Mouse (Mus musculus) neural tube, embryonic 11.5 days (tissue): ENCODE measurements around the gene Gm12248. TPM values are rescaled to one million over a fixed set of nuclear protein-coding genes. Genes with fewer than 3 reads are reported as not detected.

Experiments used
- ATAC-seq: fragments of 200-750 bp; cut with Nextera tagmentation; 2 replicates; pipeline ENCODE4 v1.8.0; 2017; ENCODE audit warnings: moderate number of reproducible peaks, mild to moderate bottlenecking, moderate TSS enrichment, moderate library complexity; ENCODE audit not compliant: insufficient read depth, low FRiP score, low TSS enrichment
- DNase-seq: peaks from one replicate; pipeline ENCODE4 v3.0.0-alpha.2; 2015; ENCODE audit warnings: low spot score
- H3K27ac ChIP-seq: fragments of 300-500 bp; sonication (generic); 2 replicates; pipeline ENCODE4 v1.5.1; 2014; ENCODE audit warnings: low read depth, mild to moderate bottlenecking, low read length
- H3K27me3 ChIP-seq: fragments of 300-500 bp; sonication (generic); 2 replicates; pipeline ENCODE4 v1.6.1; 2014; ENCODE audit warnings: mild to moderate bottlenecking, low read length, mixed read lengths; ENCODE audit not compliant: control insufficient read depth, insufficient read depth
- H3K36me3 ChIP-seq: fragments of 300-500 bp; sonication (generic); 2 replicates; pipeline ENCODE4 v1.6.1; 2014; ENCODE audit warnings: mild to moderate bottlenecking, low read length, moderate library complexity, mixed read lengths; ENCODE audit not compliant: control insufficient read depth, insufficient read depth
- H3K4me1 ChIP-seq: fragments of 300-500 bp; sonication (generic); 2 replicates; pipeline ENCODE4 v1.6.1; 2014; ENCODE audit warnings: low read length, mixed read lengths; ENCODE audit not compliant: control insufficient read depth, insufficient read depth
- H3K4me2 ChIP-seq: fragments of 300-500 bp; sonication (generic); 2 replicates; pipeline ENCODE4 v1.6.1; 2014; ENCODE audit warnings: low read depth, mild to moderate bottlenecking, moderate library complexity
- H3K4me3 ChIP-seq: fragments of 300-500 bp; sonication (generic); 2 replicates; pipeline ENCODE4 v1.5.1; 2014; ENCODE audit warnings: low read depth, low read length
- H3K9ac ChIP-seq: fragments of 300-500 bp; sonication (generic); 2 replicates; pipeline ENCODE4 v1.6.1; 2014; ENCODE audit warnings: mild to moderate bottlenecking, low read length
- H3K9me3 ChIP-seq: fragments of 300-500 bp; sonication (generic); 2 replicates; pipeline ENCODE4 v1.6.1; 2016; ENCODE audit warnings: low read length; ENCODE audit not compliant: control insufficient read depth
- WGBS: fragments of 180-500 bp; shearing (Covaris S2); extraction: QIAGEN DNeasy Blood & Tissue Kit; methylation state at CpG from one replicate; pipeline ENCODE4 v1.1.7; 2014; 5-methylcytosine and 5-hydroxymethylcytosine counted together
- polyA plus RNA-seq: library from polyadenylated mRNA; unstranded; fragments of >200 nt; fragmentation: Nextera tagmentation; extraction: Ambion mirVana; gene quantifications from 2 replicates; pipeline ENCODE4 v1.2.1, GENCODE M21; 2014

Gene Gm12248
- polyA plus RNA-seq, 1 experiment from 2014 or later = not detected

- WGBS = 70% methylated on average over 1 of the region's 1 CpGs
- Histone ChIP-seq H3K27me3 (no peaks in the 10 kb centered on the region), H3K9me3 (no peaks in the 10 kb centered on the region), H3K4me1 (no peaks in the 10 kb centered on the region), H3K9ac (no peak overlapping the region), H3K27ac (no peak overlapping the region), H3K4me2 (no peak overlapping the region), H3K4me3 (no peak overlapping the region), H3K36me3 (no peaks in the 10 kb centered on the region; the same call in none of the 2 replicates)
- DNase-seq (no peak), ATAC-seq (no peak)
Observed at GRCm38 (mm10) chr11:58039027-58039426, 53.9 kb downstream of the Gm12248 start.

- Histone ChIP-seq H3K27ac (no peak overlapping the region), H3K27me3 (no peaks in the 10 kb centered on the region)
- WGBS = 81% methylated on average over 3 of the region's 3 CpGs
Observed at GRCm38 (mm10) chr11:58033635-58034034, 59.3 kb downstream of the Gm12248 start.

DNA sequence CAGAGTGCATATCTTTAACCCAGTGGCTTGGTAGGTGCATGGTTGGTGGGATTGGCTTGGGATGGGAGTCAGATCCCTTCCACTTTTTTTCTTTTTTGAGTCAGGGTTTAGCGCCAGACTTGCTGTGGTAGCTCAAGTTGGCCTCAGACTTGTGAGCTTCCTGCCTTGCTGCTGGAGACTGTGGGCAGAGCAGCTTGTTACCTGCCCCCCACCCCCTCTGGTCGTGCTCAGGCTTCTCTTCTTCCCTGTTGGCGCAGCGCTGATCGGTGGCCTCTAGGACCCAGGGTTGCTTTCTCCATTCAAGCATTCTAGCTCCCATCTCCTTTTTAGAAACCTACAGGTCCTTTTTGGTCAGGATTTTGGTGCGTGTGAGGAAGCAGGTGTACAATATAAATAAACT lies 61.8 kb downstream of the Gm12248 start:
- Histone ChIP-seq H3K27ac (no peak overlapping the region), H3K9me3 (no peaks in the 10 kb centered on the region), H3K36me3 (no peaks in the 10 kb centered on the region; the same call in 1 of the 2 replicates), H3K9ac (no peak overlapping the region), H3K4me1 (no peaks in the 10 kb centered on the region), H3K27me3 (no peaks in the 10 kb centered on the region), H3K4me2 (no peak overlapping the region), H3K4me3 (no peak overlapping the region)
- DNase-seq (no peak), ATAC-seq (no peak)
- WGBS = 76% methylated on average over 6 of the region's 6 CpGs

More at GRCm38 (mm10) chr11:58033635-58034034, 59.3 kb downstream of the Gm12248 start:
- no peak for ATAC-seq
- Histone ChIP-seq H3K36me3 (no peaks in the 10 kb centered on the region; the same call in 1 of the 2 replicates), H3K4me3 (no peak overlapping the region), H3K4me1 (no peaks in the 10 kb centered on the region), H3K9me3 (no peaks in the 10 kb centered on the region), H3K4me2 (no peak overlapping the region), H3K9ac (no peak overlapping the region)
- no peak for DNase-seq

- H3K36me3 ChIP-seq = peaks cover 2% of the 10 kb centered on the region; the same call in 1 of the 2 replicates
- DNase-seq (no peak), ATAC-seq (no peak)
- H3K4me3 ChIP-seq = no peak overlapping the region
- no peaks in the 10 kb centered on the region for H3K4me1 ChIP-seq
- H3K4me2 ChIP-seq = no peak overlapping the region
- H3K9ac ChIP-seq = no peak overlapping the region
- H3K27me3 ChIP-seq = no peaks in the 10 kb centered on the region
- H3K27ac ChIP-seq = no peak overlapping the region
- no peaks in the 10 kb centered on the region for H3K9me3 ChIP-seq
- 78% methylated on average over 2 of the region's 2 CpGs for WGBS
Observed at GRCm38 (mm10) chr11:58029869-58030268, 63.1 kb downstream of the Gm12248 start.

GRCm38 (mm10) chr11:58028981-58029380 lies 64.0 kb downstream of the Gm12248 start:
- ATAC-seq (no peak), DNase-seq (no peak)
- Histone ChIP-seq H3K27ac (no peak overlapping the region), H3K4me1 (no peaks in the 10 kb centered on the region), H3K4me2 (no peak overlapping the region), H3K9me3 (no peaks in the 10 kb centered on the region), H3K9ac (no peak overlapping the region), H3K4me3 (no peak overlapping the region), H3K27me3 (no peaks in the 10 kb centered on the region), H3K36me3 (peaks cover 2% of the 10 kb centered on the region; the same call in 1 of the 2 replicates)
- 81% methylated on average over 1 of the region's 1 CpGs for WGBS

- WGBS = 73% methylated on average over 1 of the region's 1 CpGs
- ATAC-seq (no peak), DNase-seq (no peak)
- Histone ChIP-seq H3K27me3 (no peaks in the 10 kb centered on the region), H3K4me2 (no peak overlapping the region), H3K9ac (no peak overlapping the region), H3K4me1 (no peaks in the 10 kb centered on the region), H3K27ac (no peak overlapping the region), H3K4me3 (no peak overlapping the region), H3K9me3 (no peaks in the 10 kb centered on the region), H3K36me3 (peaks cover 2% of the 10 kb centered on the region; the same call in 1 of the 2 replicates)
Observed at GRCm38 (mm10) chr11:58026860-58027259, 66.1 kb downstream of the Gm12248 start.

GRCm38 (mm10) chr11:58026337-58026736 lies 66.6 kb downstream of the Gm12248 start:
- H3K4me3 ChIP-seq = no peak overlapping the region
- no peak overlapping the region for H3K27ac ChIP-seq
- H3K4me1 ChIP-seq = no peaks in the 10 kb centered on the region
- H3K9ac ChIP-seq = no peak overlapping the region
- peaks cover 2% of the 10 kb centered on the region; the same call in 1 of the 2 replicates for H3K36me3 ChIP-seq
- DNase-seq = no peak
- ATAC-seq = no peak
- no peak overlapping the region for H3K4me2 ChIP-seq
- H3K9me3 ChIP-seq = no peaks in the 10 kb centered on the region
- no peaks in the 10 kb centered on the region for H3K27me3 ChIP-seq
- WGBS = 70% methylated on average over 3 of the region's 3 CpGs

DNA sequence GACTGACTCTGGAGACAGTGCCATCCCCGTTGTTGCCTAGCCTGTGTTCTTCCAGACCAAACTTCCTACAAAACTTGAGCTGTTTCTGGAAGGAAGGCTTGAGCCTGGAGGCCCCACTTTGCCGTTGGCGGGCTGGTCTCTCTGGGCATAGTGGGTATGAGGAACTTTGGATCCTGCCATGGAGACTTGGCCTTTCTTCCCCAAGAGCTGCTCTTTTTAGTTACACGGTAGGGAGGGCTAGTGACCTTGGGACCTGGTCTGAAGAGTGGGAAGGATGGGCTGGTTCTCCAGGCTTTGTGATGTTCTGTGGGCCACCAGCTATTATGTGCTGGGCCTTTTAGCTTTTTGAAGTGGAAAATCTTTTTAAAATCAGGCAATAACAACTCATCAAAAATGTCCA lies 67.1 kb downstream of the Gm12248 start:
- Histone ChIP-seq H3K27me3 (no peaks in the 10 kb centered on the region), H3K4me1 (no peaks in the 10 kb centered on the region), H3K4me3 (no peak overlapping the region), H3K9ac (no peak overlapping the region), H3K27ac (no peak overlapping the region), H3K36me3 (peaks cover 2% of the 10 kb centered on the region; the same call in 1 of the 2 replicates), H3K9me3 (no peaks in the 10 kb centered on the region), H3K4me2 (no peak overlapping the region)
- DNase-seq (no peak), ATAC-seq (no peak)
- 88% methylated on average over 4 of the region's 4 CpGs for WGBS

GRCm38 (mm10) chr11:58024671-58025070 lies 68.3 kb downstream of the Gm12248 start:
- ATAC-seq (no peak), DNase-seq (no peak)
- Histone ChIP-seq H3K4me1 (no peaks in the 10 kb centered on the region), H3K27ac (no peak overlapping the region), H3K4me3 (no peak overlapping the region), H3K9me3 (no peaks in the 10 kb centered on the region), H3K27me3 (no peaks in the 10 kb centered on the region), H3K4me2 (no peak overlapping the region), H3K36me3 (peaks cover 2% of the 10 kb centered on the region; the same call in 1 of the 2 replicates), H3K9ac (no peak overlapping the region)
- 98% methylated on average over 2 of the region's 2 CpGs for WGBS
